9 mouse cellular contexts compared by ENCODE assay signal in genomic region chr1:87607385-87608091, GRCm38 (mm10). TPM values are rescaled to one million over a fixed set of nuclear protein-coding genes. Genes with fewer than 3 reads are reported as not detected.
DNase-seq lines count a peak whose midpoint lies in the region; ATAC-seq and TF ChIP-seq lines count a peak whose summit lies in the region.
"Had no signal": no experiment of that assay in that cellular context is flagged by ENCODE, and none has a peak within 500 bp of the region (broad histone marks: within the 10 kb centered on the region; RNA-seq: fewer than 3 reads in every experiment).

No protein-coding gene starts in this region.

- H3K4me3 ChIP-seq in forebrain, embryonic 15.5 days, result no peak overlapping the region
- H3K4me3 ChIP-seq in forebrain, embryonic 12.5 days (replicated peaks), result no peak overlapping the region
- no peak overlapping the region for H3K4me3 ChIP-seq in neural tube, embryonic 15.5 days (replicated peaks)
- H3K4me3 ChIP-seq: heart, embryonic 13.5 days had no signal

- no peaks in the 10 kb centered on the region for H3K27me3 ChIP-seq in forebrain, embryonic 15.5 days
- H3K27me3 ChIP-seq in forebrain, embryonic 12.5 days, result no peaks in the 10 kb centered on the region
- H3K27me3 ChIP-seq in neural tube, embryonic 15.5 days (replicated peaks), result no peaks in the 10 kb centered on the region

- no peak for TF ChIP-seq POLR2A in brain, embryonic 14.5 days (IDR thresholded peaks at IDR 0.05; ENCODE audit: borderline replicate concordance, extremely low read depth, insufficient read depth, insufficient read length, poor library complexity, severe bottlenecking)

- intact Hi-C loops in gastrocnemius, postnatal 14 days (cut with DNase I; ENCODE audit: low total_unique reads), result no loop called here

- no peak overlapping the region for H3K9ac ChIP-seq in forebrain, embryonic 15.5 days (replicated peaks)
- H3K9ac ChIP-seq in forebrain, embryonic 12.5 days, result no peak overlapping the region
- no peak overlapping the region for H3K9ac ChIP-seq in neural tube, embryonic 15.5 days (replicated peaks)
- H3K9ac ChIP-seq: heart, embryonic 13.5 days had no signal

- no peaks in the 10 kb centered on the region for H3K36me3 ChIP-seq in forebrain, embryonic 15.5 days
- H3K36me3 ChIP-seq in forebrain, embryonic 12.5 days (replicated peaks), result no peaks in the 10 kb centered on the region
- no peaks in the 10 kb centered on the region for H3K36me3 ChIP-seq in neural tube, embryonic 15.5 days
- H3K36me3 ChIP-seq: heart, embryonic 13.5 days had no signal

- H3K27ac ChIP-seq in forebrain, embryonic 15.5 days (replicated peaks), result no peak overlapping the region; the same call in 1 of the 2 replicates
- H3K27ac ChIP-seq in forebrain, embryonic 12.5 days, result no peak overlapping the region
- H3K27ac ChIP-seq in neural tube, embryonic 15.5 days (replicated peaks), result 0 out of 2 replicates have a peak overlapping the region, but pooled peaks have one; percentile 1
- H3K27ac ChIP-seq: heart, embryonic 13.5 days had no signal

- H3K4me1 ChIP-seq in forebrain, embryonic 15.5 days, result peaks cover 2% of the 10 kb centered on the region; the same call in 1 of the 2 replicates
- H3K4me1 ChIP-seq in forebrain, embryonic 12.5 days, result no peaks in the 10 kb centered on the region
- H3K4me1 ChIP-seq in neural tube, embryonic 15.5 days, result no peaks in the 10 kb centered on the region
- H3K4me1 ChIP-seq: heart, embryonic 13.5 days had no signal

- ATAC-seq in forebrain, embryonic 15.5 days (replicated peaks), result peak; percentile 55; the same call in 1 of the 2 replicates
- no peak for ATAC-seq in forebrain, embryonic 12.5 days (ENCODE audit: low FRiP score)
- ATAC-seq in neural tube, embryonic 15.5 days (ENCODE audit: low FRiP score), result peak; percentile 80; the same call in 1 of the 2 replicates

- no peaks in the 10 kb centered on the region for H3K9me3 ChIP-seq in forebrain, embryonic 15.5 days
- no peaks in the 10 kb centered on the region for H3K9me3 ChIP-seq in forebrain, embryonic 12.5 days
- no peaks in the 10 kb centered on the region for H3K9me3 ChIP-seq in neural tube, embryonic 15.5 days (replicated peaks)
- H3K9me3 ChIP-seq: heart, embryonic 13.5 days had no signal

- no peak overlapping the region for H3K4me2 ChIP-seq in forebrain, embryonic 15.5 days (replicated peaks)
- no peak overlapping the region for H3K4me2 ChIP-seq in forebrain, embryonic 12.5 days
- H3K4me2 ChIP-seq in neural tube, embryonic 15.5 days, result no peak overlapping the region
- H3K4me2 ChIP-seq: heart, embryonic 13.5 days had no signal

- DNase-seq in 416B (ENCODE audit: low read depth) (peak; percentile 87), adipocyte (ENCODE audit: low spot score) (no peak)
- peak; percentile 78 for DNase-seq in brain, embryonic 14.5 days (ENCODE audit: low read depth)
- peak; percentile 59 for DNase-seq in gastrocnemius, postnatal 14 days
- DNase-seq in layer of hippocampus, adult 9-11 months, result peak; percentile 76

- TF ChIP-seq CTCF in brain, embryonic 14.5 days (IDR thresholded peaks at IDR 0.05; ENCODE audit: borderline replicate concordance, extremely low read depth, insufficient read depth, insufficient read length), result no peak

- WGBS in forebrain, embryonic 15.5 days, result 64% methylated on average over 21 of the region's 21 CpGs
- WGBS in forebrain, embryonic 12.5 days, result 81% methylated on average over 21 of the region's 21 CpGs
- WGBS in neural tube, embryonic 15.5 days, result 73% methylated on average over 21 of the region's 21 CpGs

RNA-seq across cellular contexts. Expression of gene Inpp5d, which starts 12.6 kb away (rescaled TPM):
- polyA plus RNA-seq in forebrain, embryonic 15.5 days (2015; fragmentation: Nextera tagmentation; extraction: Ambion mirVana), result 3.9 and 5.1 TPM in 2 replicates
- polyA plus RNA-seq in forebrain, embryonic 12.5 days (2016; fragmentation: Nextera tagmentation; extraction: Ambion mirVana), result 2.6 and 3.8 TPM in 2 replicates
- 4.6 and 4.9 TPM in 2 replicates for polyA plus RNA-seq in brain, embryonic 14.5 days (2012; rRNA removed)
- 1 to 10 TPM; 3.9 to 7.3 TPM for total RNA-seq in gastrocnemius, postnatal 14 days (2021)
- 3.2 and 7.6 TPM in 2 replicates for polyA plus RNA-seq in neural tube, embryonic 15.5 days (2015; fragmentation: Nextera tagmentation; extraction: Ambion mirVana)

RNA-seq across cellular contexts. Expression of gene Ngef, which starts 33.9 kb away (rescaled TPM):
- 20.8 and 21.9 TPM in 2 replicates for polyA plus RNA-seq in forebrain, embryonic 15.5 days (2015; fragmentation: Nextera tagmentation; extraction: Ambion mirVana)
- 2.2 and 3.0 TPM in 2 replicates for polyA plus RNA-seq in forebrain, embryonic 12.5 days (2016; fragmentation: Nextera tagmentation; extraction: Ambion mirVana)
- polyA plus RNA-seq in brain, embryonic 14.5 days (2012; rRNA removed), result 9.7 and 11.9 TPM in 2 replicates
- total RNA-seq in gastrocnemius, postnatal 14 days (2021), result under 1 TPM; 0.53 to 0.58 TPM
- polyA plus RNA-seq in neural tube, embryonic 15.5 days (2015; fragmentation: Nextera tagmentation; extraction: Ambion mirVana), result 30.9 and 32.6 TPM in 2 replicates
